Mouse (Mus musculus) heart, adult 2 months (tissue): Measurements from ENCODE around the gene Iqschfp. TPM values are rescaled to one million over a fixed set of nuclear protein-coding genes. Genes with fewer than 3 reads are reported as not detected.

ENCODE experiments used
- DNase-seq, 2 experiments: peaks; one replicate each; pipeline ENCODE4 v3.0.0; 2021
- H3K27ac ChIP-seq: fragments of 200-600 bp; 2 replicates; pipeline ENCODE4 v1.8.1; 2022
- H3K27me3 ChIP-seq: fragments of 200-500 bp; 2 replicates; pipeline ENCODE4 v1.6.1; 2012; ENCODE audit warnings: mild to moderate bottlenecking, low read length, inconsistent platforms, mixed read lengths; ENCODE audit not compliant: control insufficient read depth, insufficient read depth
- H3K36me3 ChIP-seq: fragments of 200-500 bp; 2 replicates; pipeline ENCODE4 v1.6.1; 2012; ENCODE audit warnings: low read length, inconsistent platforms; ENCODE audit not compliant: control insufficient read depth, insufficient read depth
- H3K4me1 ChIP-seq: fragments of 200-500 bp; 2 replicates; pipeline ENCODE4 v1.6.1; 2011; ENCODE audit warnings: low read length; ENCODE audit not compliant: control insufficient read depth, insufficient read depth
- H3K4me3 ChIP-seq: fragments of 200-600 bp; 2 replicates; pipeline ENCODE4 v1.8.1; 2022
- H3K79me2 ChIP-seq: fragments of 200-500 bp; replicated peaks from 2 replicates; pipeline ENCODE4 v1.6.1; 2012; ENCODE audit warnings: mild to moderate bottlenecking, inconsistent platforms, low read length, moderate library complexity, mixed read lengths; ENCODE audit not compliant: control insufficient read depth, insufficient read depth
- H3K9ac ChIP-seq: fragments of 200-500 bp; 2 replicates; pipeline ENCODE4 v1.6.1; 2012; ENCODE audit warnings: low read depth, mild to moderate bottlenecking, control low read depth, inconsistent platforms, low read length, mixed read lengths
- CTCF ChIP-seq: fragments of 200-600 bp; IDR thresholded peaks from 2 replicates; pipeline ENCODE4 v1.8.1; 2022; ENCODE audit warnings: antibody characterized with exemption, mild to moderate bottlenecking, moderate library complexity
- EP300 ChIP-seq: fragments of 200-500 bp; IDR thresholded peaks from 2 replicates; pipeline ENCODE4 v1.6.1; 2011; ENCODE audit warnings: low read depth, low read length, control low read depth; ENCODE audit not compliant: insufficient read depth
- POLR2A ChIP-seq: fragments of 200-500 bp; IDR thresholded peaks from 2 replicates; pipeline ENCODE4 v1.6.1; 2011; ENCODE audit warnings: mild to moderate bottlenecking, low read depth, low read length, control low read depth; ENCODE audit not compliant: insufficient read depth
- WGBS: fragments of 180-500 bp; shearing (Covaris S2); methylation state at CpG from one replicate; pipeline ENCODE4 v1.1.7; 2018; 5-methylcytosine and 5-hydroxymethylcytosine counted together
- intact Hi-C: fragments of 180-260 bp; cut with DNase I; formaldehyde crosslinking; loops from one replicate; pipeline ENCODE4 v1.15.1; 2025
- polyA plus RNA-seq: library from polyadenylated mRNA; depleted of rRNA; stranded (reverse); fragments of >200 nt; gene quantifications from 2 replicates; pipeline ENCODE4 v1.2.3, GENCODE M21; 2012
- total RNA-seq, 2 experiments: library from RNA; stranded (reverse); gene quantifications; 2 replicates each; pipeline ENCODE4 v1.2.3; 2021

The Iqschfp gene
- total and polyA plus RNA-seq, 3 experiments, result not detected

DNA sequence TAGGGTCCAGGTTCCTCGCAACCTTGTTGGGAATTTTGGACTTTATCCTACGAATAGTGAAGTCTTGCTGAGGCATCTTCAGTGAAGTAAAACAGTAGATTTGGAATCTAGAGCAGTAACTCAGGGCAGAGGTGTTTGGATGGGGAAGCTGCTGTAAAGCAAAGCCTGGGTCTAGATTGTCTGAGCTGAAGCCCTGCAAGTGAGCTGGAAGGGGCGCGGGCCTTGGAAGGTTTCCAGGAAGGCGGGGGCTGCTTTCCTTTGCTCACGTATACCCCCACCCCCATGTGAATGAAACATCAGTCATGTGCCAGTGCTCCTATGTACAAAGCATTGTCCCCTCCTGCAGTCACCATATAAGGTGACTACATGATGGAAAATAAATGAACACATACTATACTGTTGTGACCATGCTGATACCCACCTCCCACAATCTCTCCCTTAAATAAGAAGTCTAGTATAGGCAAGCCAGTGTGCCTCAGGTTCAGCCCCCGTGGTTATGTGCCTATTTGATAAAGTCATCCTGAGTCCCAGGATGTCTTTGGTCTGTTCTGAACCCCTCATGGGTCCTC lies 643.2 kb downstream of the Iqschfp start:
- Histone ChIP-seq H3K9ac (no peak overlapping the region), H3K4me1 (peaks cover 1% of the 10 kb centered on the region), H3K4me3 (no peak overlapping the region), H3K27ac (peak overlapping the region; percentile 19), H3K36me3 (peaks cover 6% of the 10 kb centered on the region), H3K79me2 (peaks cover 3% of the 10 kb centered on the region), H3K27me3 (no peaks in the 10 kb centered on the region)
- intact Hi-C loops, result no loop called here
- 57% methylated on average over 7 of the region's 7 CpGs for WGBS
- DNase-seq, result no peak
- no peak for TF ChIP-seq CTCF
- no peak for TF ChIP-seq EP300
- no peak for TF ChIP-seq POLR2A

- Histone ChIP-seq H3K36me3 (peaks cover 6% of the 10 kb centered on the region), H3K79me2 (peaks cover 2% of the 10 kb centered on the region; the same call in 1 of the 2 replicates), H3K27ac (no peak overlapping the region), H3K9ac (no peak overlapping the region), H3K27me3 (no peaks in the 10 kb centered on the region), H3K4me3 (no peak overlapping the region), H3K4me1 (peaks cover 1% of the 10 kb centered on the region)
- no peak for TF ChIP-seq EP300
- no peak for TF ChIP-seq CTCF
- TF ChIP-seq POLR2A, result no peak
- intact Hi-C loops, result no loop called here
- WGBS, result 76% methylated on average over 3 of the region's 3 CpGs
- DNase-seq, result no peak
Measured at GRCm38 (mm10) chr3:68536071-68536470, 644.0 kb downstream of the Iqschfp start.

DNA sequence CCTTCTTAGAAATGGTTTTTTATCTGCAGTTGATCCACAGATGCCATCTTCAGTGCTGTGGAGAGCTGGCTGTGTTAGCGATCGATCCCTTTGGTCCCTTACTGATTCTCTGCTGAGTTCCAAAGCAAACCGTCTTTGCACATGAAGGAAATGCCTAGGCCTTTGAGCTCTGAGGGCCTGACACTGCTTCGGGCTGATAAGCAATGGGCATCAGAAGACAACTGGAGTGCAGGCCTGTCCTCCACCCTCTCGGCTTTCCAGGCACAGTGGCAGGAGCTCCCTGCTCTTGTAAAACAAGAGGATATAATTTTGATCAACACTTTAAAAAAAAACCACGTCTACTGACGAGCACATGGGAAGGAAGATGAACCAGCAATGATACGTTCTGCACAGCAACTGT lies 649.7 kb downstream of the Iqschfp start:
- Histone ChIP-seq H3K27me3 (no peaks in the 10 kb centered on the region), H3K4me3 (no peak overlapping the region), H3K27ac (no peak overlapping the region), H3K4me1 (peaks cover 7% of the 10 kb centered on the region), H3K79me2 (peaks cover 2% of the 10 kb centered on the region; the same call in 1 of the 2 replicates), H3K9ac (no peak overlapping the region), H3K36me3 (no peaks in the 10 kb centered on the region)
- no peak for TF ChIP-seq EP300
- no peak for TF ChIP-seq CTCF
- TF ChIP-seq POLR2A, result no peak
- WGBS, result 70% methylated on average over 8 of the region's 8 CpGs
- no peak for DNase-seq
- intact Hi-C loops, result loop anchor here (2.0 kb wide), 2 partner anchors 33 to 47 kb away; no protein-coding TSS in a partner anchor

DNA sequence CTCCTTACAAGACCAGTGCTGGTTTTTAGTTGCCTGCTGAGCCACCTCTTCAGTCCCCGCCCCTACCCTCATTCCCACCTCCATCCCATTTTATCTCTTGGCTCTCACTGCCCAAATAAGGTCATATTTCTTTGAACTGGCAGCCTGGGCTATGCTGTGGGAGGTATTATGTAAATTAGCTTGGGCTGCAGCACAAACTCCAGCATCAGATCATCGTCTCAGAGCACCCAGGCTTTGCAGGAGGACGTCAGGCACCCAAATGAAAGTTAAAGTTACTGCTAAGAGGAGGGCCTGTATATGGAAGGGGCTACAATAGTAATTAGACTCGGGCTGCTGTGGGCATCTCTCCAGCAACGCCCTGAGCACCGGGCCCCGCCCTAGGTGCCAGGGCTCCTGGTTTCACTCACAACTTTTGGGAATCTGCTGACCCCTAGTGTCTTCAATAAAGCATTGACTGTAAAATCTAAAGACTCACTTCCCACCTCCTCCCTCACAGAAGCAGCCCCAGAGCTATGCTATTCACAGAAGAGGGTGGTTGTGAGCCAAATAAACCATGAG lies 651.0 kb downstream of the Iqschfp start:
- Histone ChIP-seq H3K9ac (peak overlapping the region; percentile 42; the same call in 1 of the 2 replicates), H3K4me1 (peaks cover 7% of the 10 kb centered on the region), H3K27ac (peak overlapping the region; percentile 57), H3K36me3 (no peaks in the 10 kb centered on the region), H3K27me3 (no peaks in the 10 kb centered on the region), H3K79me2 (peaks cover 2% of the 10 kb centered on the region; the same call in 1 of the 2 replicates), H3K4me3 (peak overlapping the region; percentile 32)
- WGBS, result 6% methylated on average over 7 of the region's 7 CpGs
- peak; percentile 67 to 69 for DNase-seq
- TF ChIP-seq POLR2A (no peak), CTCF (peak; percentile 88), EP300 (peak; percentile 56; the same call in 1 of the 2 replicates)
- intact Hi-C loops, result loop anchor here (1.0 to 2.0 kb wide), 4 partner anchors 34 to 487 kb away; no protein-coding TSS in a partner anchor

DNA sequence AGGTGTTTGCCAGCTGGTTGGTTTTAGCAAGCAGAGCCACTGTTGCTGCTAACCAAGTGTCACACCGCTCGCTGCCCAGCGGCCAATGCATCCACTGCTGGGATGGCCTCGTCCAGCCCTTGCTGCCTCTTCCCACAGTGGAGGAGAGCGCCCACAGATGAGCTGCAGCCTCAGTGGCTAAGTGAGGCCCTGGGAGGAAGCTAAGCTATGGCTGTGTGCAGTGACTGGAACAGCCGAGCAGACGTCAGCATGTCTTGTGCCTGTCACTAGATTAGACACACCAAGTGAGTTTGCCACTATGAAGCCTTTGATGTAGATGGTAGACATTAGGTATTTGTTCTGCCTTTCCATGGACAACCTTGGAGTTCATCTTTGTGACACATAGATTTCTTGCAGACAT lies 652.8 kb downstream of the Iqschfp start:
- no peak for DNase-seq
- H3K27ac ChIP-seq, result no peak overlapping the region
- intact Hi-C loops, result no loop called here
- H3K9ac ChIP-seq, result no peak overlapping the region
- H3K4me1 ChIP-seq, result peaks cover 7% of the 10 kb centered on the region
- no peaks in the 10 kb centered on the region for H3K27me3 ChIP-seq
- no peaks in the 10 kb centered on the region for H3K36me3 ChIP-seq
- no peak overlapping the region for H3K4me3 ChIP-seq
- 83% methylated on average over 7 of the region's 7 CpGs for WGBS
- TF ChIP-seq CTCF (no peak), EP300 (no peak), POLR2A (no peak)
- H3K79me2 ChIP-seq, result peaks cover 4% of the 10 kb centered on the region

- Histone ChIP-seq H3K9ac (no peak overlapping the region), H3K4me1 (peaks cover 7% of the 10 kb centered on the region), H3K79me2 (peaks cover 4% of the 10 kb centered on the region), H3K27me3 (no peaks in the 10 kb centered on the region), H3K27ac (peak overlapping the region; percentile 38), H3K36me3 (no peaks in the 10 kb centered on the region), H3K4me3 (no peak overlapping the region)
- intact Hi-C loops, result no loop called here
- TF ChIP-seq POLR2A, result no peak
- TF ChIP-seq CTCF, result no peak
- no peak for TF ChIP-seq EP300
- 52% methylated on average over 6 of the region's 6 CpGs for WGBS
- DNase-seq, result no peak
Measured at GRCm38 (mm10) chr3:68545898-68546297, 653.9 kb downstream of the Iqschfp start.
